Mouse (Mus musculus) liver, embryonic 11.5 days (tissue): ENCODE measurements around the gene Glb1l. TPM values are rescaled to one million over a fixed set of nuclear protein-coding genes. Genes with fewer than 3 reads are reported as not detected.

ENCODE experiments used
- ATAC-seq: fragments of 200-750 bp; cut with Nextera tagmentation; replicated peaks from 2 replicates; pipeline ENCODE4 v1.8.0; 2017; ENCODE audit warnings: moderate number of reproducible peaks, mild to moderate bottlenecking, moderate TSS enrichment, moderate library complexity; ENCODE audit not compliant: low FRiP score
- DNase-seq: peaks from one replicate; pipeline ENCODE4 v3.0.0-alpha.2; 2017; ENCODE audit warnings: low spot score
- H3K27ac ChIP-seq: fragments of 300-500 bp; sonication (generic); 2 replicates; pipeline ENCODE4 v1.5.1; 2014; ENCODE audit warnings: mild to moderate bottlenecking, low read depth, low read length, control low read depth
- H3K27me3 ChIP-seq: fragments of 300-500 bp; sonication (generic); replicated peaks from 2 replicates; pipeline ENCODE4 v1.6.1; 2014; ENCODE audit warnings: low read length, mixed read lengths; ENCODE audit not compliant: control insufficient read depth, insufficient read depth
- H3K36me3 ChIP-seq: fragments of 300-500 bp; sonication (generic); 2 replicates; pipeline ENCODE4 v1.6.1; 2014; ENCODE audit warnings: mild to moderate bottlenecking, low read length, moderate library complexity, mixed read lengths; ENCODE audit not compliant: control insufficient read depth, insufficient read depth
- H3K4me1 ChIP-seq: fragments of 300-500 bp; sonication (generic); replicated peaks from 2 replicates; pipeline ENCODE4 v1.6.1; 2014; ENCODE audit warnings: low read length, mixed read lengths; ENCODE audit not compliant: control insufficient read depth, insufficient read depth
- H3K4me2 ChIP-seq: fragments of 300-500 bp; sonication (generic); 2 replicates; pipeline ENCODE4 v1.6.1; 2014; ENCODE audit warnings: mild to moderate bottlenecking, control low read depth, moderate library complexity
- H3K4me3 ChIP-seq: fragments of 300-500 bp; sonication (generic); 2 replicates; pipeline ENCODE4 v1.5.1; 2014; ENCODE audit warnings: low read depth, low read length, control low read depth
- H3K9ac ChIP-seq: fragments of 300-500 bp; sonication (generic); 2 replicates; pipeline ENCODE4 v1.6.1; 2014; ENCODE audit warnings: low read depth, low read length, control low read depth
- H3K9me3 ChIP-seq: fragments of 300-500 bp; sonication (generic); 2 replicates; pipeline ENCODE4 v1.6.1; 2016; ENCODE audit warnings: low read length, inconsistent platforms, mixed read lengths; ENCODE audit not compliant: control insufficient read depth
- WGBS: fragments of 180-500 bp; shearing (Covaris S2); extraction: QIAGEN DNeasy Blood & Tissue Kit; methylation state at CpG from one replicate; pipeline ENCODE4 v1.1.7; 2014; 5-methylcytosine and 5-hydroxymethylcytosine counted together
- microRNA-seq: library from miRNA; unstranded; fragments of <30 nt; microRNA quantifications from one replicate; pipeline ENCODE4, GENCODE M21; 2017; ENCODE audit warnings: borderline number of aligned reads
- polyA plus RNA-seq: library from polyadenylated mRNA; unstranded; fragments of >200 nt; fragmentation: Nextera tagmentation; extraction: Ambion mirVana; gene quantifications from 2 replicates; pipeline ENCODE4 v1.2.1, GENCODE M21; 2014

The Glb1l gene
- polyA plus RNA-seq, 1 experiment from 2014 or later = 9.1 TPM

DNA sequence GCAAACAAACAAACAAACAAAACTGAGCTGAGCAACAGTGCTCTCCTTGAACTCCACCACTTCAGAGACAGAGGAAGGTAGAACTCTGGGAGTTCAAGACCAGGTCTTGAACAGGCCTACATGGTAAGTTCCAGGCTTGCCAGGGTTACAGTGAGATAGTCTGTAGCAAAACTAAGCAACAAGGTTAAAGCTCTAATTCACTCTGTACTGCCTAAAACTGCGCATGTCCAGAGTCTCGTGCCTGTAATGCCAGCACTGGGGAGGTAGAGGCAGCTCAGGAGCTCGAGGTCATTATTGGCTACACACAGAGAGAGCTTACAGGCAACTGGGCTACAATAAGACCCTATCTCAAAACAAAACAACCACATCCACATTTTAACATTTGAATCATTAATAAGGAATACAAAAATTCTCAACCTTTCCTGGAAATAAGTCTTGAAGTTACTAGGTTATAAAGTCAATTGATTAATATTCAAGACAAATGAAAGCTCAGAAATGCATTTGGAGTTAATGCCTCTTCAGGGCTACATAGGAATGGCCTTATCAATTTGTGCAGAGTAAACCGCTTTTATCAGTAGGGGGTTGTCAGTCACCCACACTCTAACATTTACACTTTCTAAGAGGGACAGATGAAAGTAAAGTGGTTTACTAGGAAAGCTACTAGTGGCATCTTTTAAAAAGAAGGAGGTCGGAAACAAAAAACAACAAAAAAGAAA, 50.9 kb downstream of the Glb1l start:
- Histone ChIP-seq H3K9ac (0 out of 2 replicates have a peak overlapping the region, but pooled peaks have one; percentile 20), H3K4me2 (peak overlapping the region; percentile 19; the same call in 1 of the 2 replicates)
- no peak for DNase-seq

GRCm38 (mm10) chr1:75158990-75159389, 51.6 kb downstream of the Glb1l start:
- Histone ChIP-seq H3K9ac (no peak overlapping the region), H3K36me3 (no peaks in the 10 kb centered on the region), H3K4me3 (no peak overlapping the region), H3K27me3 (no peaks in the 10 kb centered on the region), H3K4me1 (peaks cover 7% of the 10 kb centered on the region; the same call in 1 of the 2 replicates), H3K9me3 (peaks cover 2% of the 10 kb centered on the region; the same call in 1 of the 2 replicates), H3K4me2 (no peak overlapping the region), H3K27ac (peak overlapping the region; percentile 81; the same call in 1 of the 2 replicates)
- DNase-seq (no peak), ATAC-seq (no peak)

More for the DNA sequence above, 50.9 kb downstream of the Glb1l start:
- Histone ChIP-seq H3K36me3 (no peaks in the 10 kb centered on the region), H3K27me3 (no peaks in the 10 kb centered on the region), H3K9me3 (peaks cover 2% of the 10 kb centered on the region; the same call in 1 of the 2 replicates), H3K4me1 (peaks cover 7% of the 10 kb centered on the region; the same call in 1 of the 2 replicates), H3K4me3 (no peak overlapping the region), H3K27ac (peak overlapping the region; percentile 81)
- WGBS = 48% methylated on average over 5 of the region's 5 CpGs
- ATAC-seq = peak; percentile 93

DNA sequence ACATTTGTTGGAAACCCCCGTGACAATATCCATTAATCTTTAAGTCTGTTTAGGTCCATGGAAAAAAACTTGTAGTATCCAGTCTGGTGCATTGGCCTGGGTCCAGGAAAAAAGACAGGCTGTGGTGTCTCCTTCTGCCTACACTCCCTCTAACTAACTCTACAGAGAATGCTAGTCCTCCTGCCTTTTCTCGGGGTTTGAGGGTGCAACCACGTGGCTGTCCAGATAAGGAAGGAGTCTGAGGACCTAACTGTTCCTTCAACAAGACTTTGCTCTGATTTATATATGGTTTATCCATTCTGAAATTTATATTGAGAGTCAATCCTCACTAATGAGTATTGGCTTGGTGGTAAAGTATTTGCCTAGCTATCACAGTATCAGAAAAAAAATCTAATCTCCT, 54.8 kb downstream of the Glb1l start:
- Histone ChIP-seq H3K4me2 (no peak overlapping the region), H3K4me3 (no peak overlapping the region), H3K27me3 (no peaks in the 10 kb centered on the region), H3K36me3 (no peaks in the 10 kb centered on the region), H3K9ac (no peak overlapping the region), H3K4me1 (peaks cover 7% of the 10 kb centered on the region; the same call in 1 of the 2 replicates), H3K9me3 (no peaks in the 10 kb centered on the region), H3K27ac (no peak overlapping the region)
- ATAC-seq (no peak), DNase-seq (no peak)
- WGBS = 37% methylated on average over 3 of the region's 3 CpGs

DNA sequence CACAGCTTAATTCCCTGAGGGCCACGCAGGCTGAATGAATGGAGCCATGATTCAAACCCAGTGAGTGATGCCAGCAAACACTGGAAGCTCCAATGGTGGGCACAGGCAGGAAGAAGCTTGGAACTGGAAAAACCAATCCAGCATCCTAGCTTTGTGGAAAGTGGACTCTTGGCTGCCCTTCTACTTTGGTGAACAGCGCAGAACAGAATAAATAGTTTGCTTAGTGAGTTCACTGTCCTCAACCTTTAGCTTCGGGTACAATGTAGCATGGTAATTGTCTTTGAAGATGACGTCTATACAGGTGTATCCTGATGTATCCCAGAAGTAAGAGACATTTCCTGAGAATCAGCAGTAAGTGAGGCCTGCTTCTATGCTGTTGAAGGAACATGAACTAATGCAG, 61.9 kb downstream of the Glb1l start:
- H3K36me3 ChIP-seq = peaks cover 31% of the 10 kb centered on the region
- ATAC-seq = no peak

More for the DNA sequence above, 61.9 kb downstream of the Glb1l start:
- peaks cover 8% of the 10 kb centered on the region for H3K4me1 ChIP-seq
- H3K9ac ChIP-seq = no peak overlapping the region
- no peaks in the 10 kb centered on the region for H3K9me3 ChIP-seq
- no peak for DNase-seq
- H3K27ac ChIP-seq = no peak overlapping the region
- H3K4me2 ChIP-seq = no peak overlapping the region
- WGBS = 88% methylated on average over 4 of the region's 4 CpGs
- H3K27me3 ChIP-seq = no peaks in the 10 kb centered on the region
- H3K4me3 ChIP-seq = no peak overlapping the region

Small RNA genes lying within 50 kb of the gene (microRNA-seq; reads per million reads assigned to microRNA genes)
- not detected for gene Gm27943

Other genes with a start within 250 kb of the Glb1l start
- 6.8 and 8.6 TPM in 2 replicates for gene Nhej1, start 85.6 kb downstream of the Glb1l start, polyA plus RNA-seq
- gene Slc23a3, start 76.9 kb downstream of the Glb1l start, polyA plus RNA-seq = 0.23 and 0.42 TPM in 2 replicates
- 63.4 and 68.3 TPM in 2 replicates for gene Cnppd1, start 68.1 kb downstream of the Glb1l start, polyA plus RNA-seq
- gene Retreg2, start 68.0 kb downstream of the Glb1l start, polyA plus RNA-seq = 72.5 and 72.9 TPM in 2 replicates
- 45.4 and 50.9 TPM in 2 replicates for gene Zfand2b, start 42.2 kb downstream of the Glb1l start, polyA plus RNA-seq
- gene Abcb6, start 30.4 kb downstream of the Glb1l start, polyA plus RNA-seq = 70.5 and 74.1 TPM in 2 replicates
- 20.5 and 21.5 TPM in 2 replicates for gene Ankzf1, start 18.7 kb downstream of the Glb1l start, polyA plus RNA-seq
- gene Atg9a, start 18.6 kb downstream of the Glb1l start, polyA plus RNA-seq = 20.0 and 24.1 TPM in 2 replicates
- 122 and 131 TPM in 2 replicates for gene Stk16, start within 50 bp of the Glb1l start, polyA plus RNA-seq
- gene Tuba4a, start 9.1 kb upstream of the Glb1l start, polyA plus RNA-seq = 282 and 298 TPM in 2 replicates
- not detected in 2 replicates for gene A630095N17Rik, start 21.3 kb upstream of the Glb1l start, polyA plus RNA-seq
- 13.6 and 17.5 TPM in 2 replicates for gene Dnajb2, start 25.6 kb upstream of the Glb1l start, polyA plus RNA-seq
- gene Ptprn, start 53.7 kb upstream of the Glb1l start, polyA plus RNA-seq = 0.55 and 1.0 TPM in 2 replicates
- 0.40 TPM in 1 of 2 replicates, not detected in the other for gene Resp18, start 67.6 kb upstream of the Glb1l start, polyA plus RNA-seq
- 83.7 and 98.7 TPM in 2 replicates for gene Dnpep, start 107.2 kb upstream of the Glb1l start, polyA plus RNA-seq
- gene Des, start 149.5 kb upstream of the Glb1l start, polyA plus RNA-seq = 13.3 and 14.5 TPM in 2 replicates
- gene Speg, start 164.5 kb upstream of the Glb1l start, polyA plus RNA-seq = 24.8 and 32.3 TPM in 2 replicates
- gene Gmppa, start 225.1 kb upstream of the Glb1l start, polyA plus RNA-seq = 64.0 and 69.1 TPM in 2 replicates
- 0.56 and 0.65 TPM in 2 replicates for gene Asic4, start 239.6 kb upstream of the Glb1l start, polyA plus RNA-seq